8 mouse cellular contexts compared by ENCODE assay signal in the genomic region with DNA sequence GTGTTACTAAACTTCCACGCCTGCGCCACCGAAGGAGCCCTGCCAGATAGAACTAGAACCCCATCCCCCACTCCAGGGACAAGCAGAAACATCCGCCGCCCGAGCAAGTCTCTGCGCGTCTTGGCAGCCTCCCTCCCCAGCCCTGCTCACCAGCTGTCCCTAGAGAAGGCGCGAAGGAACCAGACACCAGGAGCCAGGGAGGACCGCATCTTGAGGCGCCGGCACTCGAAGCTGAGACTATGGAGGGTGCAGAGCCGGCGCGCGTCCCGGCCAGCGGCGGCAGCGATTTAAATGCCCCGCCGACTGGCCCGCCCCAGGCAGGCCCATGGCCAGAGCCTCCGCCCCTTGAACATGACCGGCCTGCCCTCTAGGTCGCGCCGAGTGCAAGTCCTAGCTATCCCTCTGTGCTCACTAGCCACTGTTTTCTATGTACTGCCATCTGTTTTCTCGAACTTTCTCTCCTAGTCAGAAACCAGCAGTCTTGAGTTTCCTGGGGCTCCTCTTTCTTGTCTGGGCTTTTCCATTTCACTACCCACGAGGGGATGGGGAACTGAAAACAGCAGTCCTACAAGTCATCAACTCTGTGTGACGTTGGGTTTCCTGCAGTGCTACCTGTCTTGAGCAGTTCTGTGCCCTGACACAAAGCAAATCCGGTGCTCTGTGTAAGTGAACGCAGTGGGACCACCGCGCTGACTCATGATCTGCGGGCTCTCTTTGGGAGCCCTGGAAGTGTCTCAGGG. TPM values are rescaled to one million over a fixed set of nuclear protein-coding genes. Genes with fewer than 3 reads are reported as not detected.
DNase-seq lines count a peak whose midpoint lies in the region; ATAC-seq and TF ChIP-seq lines count a peak whose summit lies in the region.

A gene (minus strand): TSS at position 590 of the 740 bp plus-strand sequence.

- peaks cover 19% of the 10 kb centered on the region for H3K4me1 ChIP-seq in forebrain, embryonic 10.5 days
- peaks cover 12% of the 10 kb centered on the region for H3K4me1 ChIP-seq in heart, embryonic 15.5 days (replicated peaks)
- H3K4me1 ChIP-seq in liver, embryonic 12.5 days, result peaks cover 8% of the 10 kb centered on the region; the same call in 1 of the 2 replicates
- H3K4me1 ChIP-seq in stomach, postnatal 0 days (replicated peaks; ENCODE audit: control insufficient read depth, insufficient read depth), result peaks cover 2% of the 10 kb centered on the region; the same call in 1 of the 2 replicates

- no peaks in the 10 kb centered on the region for H3K9me3 ChIP-seq in forebrain, embryonic 10.5 days
- H3K9me3 ChIP-seq in heart, embryonic 15.5 days (replicated peaks), result no peaks in the 10 kb centered on the region
- no peaks in the 10 kb centered on the region for H3K9me3 ChIP-seq in liver, embryonic 12.5 days (replicated peaks)
- H3K9me3 ChIP-seq in stomach, postnatal 0 days (ENCODE audit: control insufficient read depth, low read length), result no peaks in the 10 kb centered on the region

- peaks cover 54% of the 10 kb centered on the region for H3K27me3 ChIP-seq in forebrain, embryonic 10.5 days (ENCODE audit: poor library complexity, severe bottlenecking)
- H3K27me3 ChIP-seq in heart, embryonic 15.5 days, result no peaks in the 10 kb centered on the region; the same call in 1 of the 2 replicates
- H3K27me3 ChIP-seq in liver, embryonic 12.5 days (replicated peaks), result peaks cover 26% of the 10 kb centered on the region
- H3K27me3 ChIP-seq in stomach, postnatal 0 days (ENCODE audit: control insufficient read depth, insufficient read depth, low read length), result no peaks in the 10 kb centered on the region; the same call in 1 of the 2 replicates

- H3K36me3 ChIP-seq in forebrain, embryonic 10.5 days (replicated peaks), result no peaks in the 10 kb centered on the region
- no peaks in the 10 kb centered on the region for H3K36me3 ChIP-seq in heart, embryonic 15.5 days
- no peaks in the 10 kb centered on the region for H3K36me3 ChIP-seq in liver, embryonic 12.5 days
- H3K36me3 ChIP-seq in stomach, postnatal 0 days (ENCODE audit: control insufficient read depth, insufficient read depth, low read length), result no peaks in the 10 kb centered on the region

- DNase-seq in B cell, adult 2 months, result peak; percentile 78 to 81
- DNase-seq in adrenal gland, postnatal 25 days, result peak; percentile 78
- peak; percentile 53 for DNase-seq in forebrain, embryonic 10.5 days (ENCODE audit: extremely low spot score, low spot score)
- peak; percentile 77 for DNase-seq in kidney, postnatal 10 days
- peak; percentile 84 for DNase-seq in naive thymus-derived CD4-positive, alpha-beta T cell, adult 2 months (ENCODE audit: low read depth)
- peak; percentile 66 for DNase-seq in stomach, postnatal 0 days (ENCODE audit: low spot score)

- peak within 1 kb of the TSS; percentile 96 for H3K4me2 ChIP-seq in heart, embryonic 15.5 days
- H3K4me2 ChIP-seq in liver, embryonic 12.5 days, result peak within 1 kb of the TSS; percentile 69
- peak within 1 kb of the TSS; percentile 68 for H3K4me2 ChIP-seq in stomach, postnatal 0 days (replicated peaks; ENCODE audit: low read depth)

- H3K27ac ChIP-seq in forebrain, embryonic 10.5 days, result peak within 1 kb of the TSS; percentile 82
- peak within 1 kb of the TSS; percentile 49 for H3K27ac ChIP-seq in heart, embryonic 15.5 days
- H3K27ac ChIP-seq in liver, embryonic 12.5 days, result no peak within 1 kb of the TSS
- 0 out of 2 replicates have a peak within 1 kb of the TSS, but pooled peaks have one; percentile 5 for H3K27ac ChIP-seq in stomach, postnatal 0 days (replicated peaks)

- no peak for TF ChIP-seq EP300 in stomach, postnatal 0 days (optimal IDR thresholded peaks at IDR 0.05)

- TF ChIP-seq CTCF in stomach, postnatal 0 days (IDR thresholded peaks at IDR 0.05; ENCODE audit: low read depth), result 0 out of 2 replicates have a peak, but pooled peaks have one; percentile 18

- H3K4me3 ChIP-seq in forebrain, embryonic 10.5 days, result peak within 1 kb of the TSS; percentile 60
- peak within 1 kb of the TSS; percentile 60 for H3K4me3 ChIP-seq in heart, embryonic 15.5 days
- H3K4me3 ChIP-seq in liver, embryonic 12.5 days, result peak within 1 kb of the TSS; percentile 44
- peak within 1 kb of the TSS; percentile 34 for H3K4me3 ChIP-seq in stomach, postnatal 0 days (ENCODE audit: low read depth, low read length)

- peak; percentile 85 for ATAC-seq in heart, embryonic 15.5 days (replicated peaks; ENCODE audit: insufficient number of reproducible peaks, insufficient read depth, low FRiP score, low read depth)
- peak; percentile 75 for ATAC-seq in liver, embryonic 12.5 days
- ATAC-seq in stomach, postnatal 0 days (ENCODE audit: low FRiP score, low TSS enrichment), result peak; percentile 89

- 4% methylated on average over 38 of the region's 38 CpGs for WGBS in forebrain, embryonic 10.5 days
- WGBS in heart, embryonic 15.5 days, result 1% methylated on average over 38 of the region's 38 CpGs
- 1% methylated on average over 38 of the region's 38 CpGs for WGBS in liver, embryonic 12.5 days (ENCODE audit: insufficient replicate concordance)
- WGBS in stomach, postnatal 0 days, result 2% methylated on average over 37 of the region's 38 CpGs

- H3K9ac ChIP-seq in heart, embryonic 15.5 days, result peak within 1 kb of the TSS; percentile 53
- H3K9ac ChIP-seq in liver, embryonic 12.5 days, result peak within 1 kb of the TSS; percentile 33; the same call in 1 of the 2 replicates
- peak within 1 kb of the TSS; percentile 47; the same call in 1 of the 2 replicates for H3K9ac ChIP-seq in stomach, postnatal 0 days (ENCODE audit: low read length)

RNA-seq across cellular contexts. Expression of the gene that starts here (rescaled TPM):
- 49.1 and 58.6 TPM in 2 replicates for total RNA-seq in adrenal gland, postnatal 25 days (2021)
- polyA plus RNA-seq in forebrain, embryonic 10.5 days (2016; fragmentation: Nextera tagmentation; extraction: Ambion mirVana), result 2.2 and 2.5 TPM in 2 replicates
- 1.4 and 3.3 TPM in 2 replicates for polyA plus RNA-seq in heart, embryonic 15.5 days (2015; fragmentation: Nextera tagmentation; extraction: Ambion mirVana)
- polyA plus RNA-seq in liver, embryonic 12.5 days (2016; fragmentation: Nextera tagmentation; extraction: Ambion mirVana), result 1.5 TPM in 2 replicates
- 2.5 and 3.9 TPM in 2 replicates for polyA plus RNA-seq in stomach, postnatal 0 days (2015; fragmentation: Nextera tagmentation; extraction: Ambion mirVana)
